Mouse (Mus musculus) kidney, embryonic 16.5 days (tissue): ENCODE measurements around the gene Dscam. TPM values are rescaled to one million over a fixed set of nuclear protein-coding genes. Genes with fewer than 3 reads are reported as not detected.

Experiments used
- ATAC-seq: fragments of 200-750 bp; cut with Nextera tagmentation; 2 replicates; pipeline ENCODE4 v1.8.0; 2017; ENCODE audit warnings: moderate TSS enrichment; ENCODE audit not compliant: low FRiP score, low TSS enrichment
- H3K27ac ChIP-seq: fragments of 300-500 bp; sonication (generic); 2 replicates; pipeline ENCODE4 v1.5.1; 2014; ENCODE audit warnings: low read length
- H3K27me3 ChIP-seq: fragments of 300-500 bp; sonication (generic); 2 replicates; pipeline ENCODE4 v1.6.1; 2014; ENCODE audit warnings: low read length, control low read depth, mixed read lengths; ENCODE audit not compliant: insufficient read depth
- H3K36me3 ChIP-seq: fragments of 300-500 bp; sonication (generic); 2 replicates; pipeline ENCODE4 v1.6.1; 2014; ENCODE audit warnings: low read length, control low read depth, mixed read lengths; ENCODE audit not compliant: insufficient read depth
- H3K4me1 ChIP-seq: fragments of 300-500 bp; sonication (generic); 2 replicates; pipeline ENCODE4 v1.6.1; 2014; ENCODE audit warnings: low read length, control low read depth, mixed read lengths; ENCODE audit not compliant: insufficient read depth
- H3K4me2 ChIP-seq: fragments of 300-500 bp; sonication (generic); replicated peaks from 2 replicates; pipeline ENCODE4 v1.6.1; 2014; ENCODE audit warnings: low read depth, low read length
- H3K4me3 ChIP-seq: fragments of 300-500 bp; sonication (generic); 2 replicates; pipeline ENCODE4 v1.5.1; 2014; ENCODE audit warnings: mild to moderate bottlenecking, low read length
- H3K9ac ChIP-seq: fragments of 300-500 bp; sonication (generic); replicated peaks from 2 replicates; pipeline ENCODE4 v1.6.1; 2014; ENCODE audit warnings: low read length
- H3K9me3 ChIP-seq: fragments of 300-500 bp; sonication (generic); 2 replicates; pipeline ENCODE4 v1.6.1; 2016; ENCODE audit warnings: low read length, control low read depth
- WGBS: fragments of 180-500 bp; shearing (Covaris S2); extraction: QIAGEN DNeasy Blood & Tissue Kit; methylation state at CpG from one replicate; pipeline ENCODE4 v1.1.7; 2014; 5-methylcytosine and 5-hydroxymethylcytosine counted together
- polyA plus RNA-seq: library from polyadenylated mRNA; unstranded; fragments of >200 nt; fragmentation: Nextera tagmentation; extraction: Ambion mirVana; gene quantifications from 2 replicates; pipeline ENCODE4 v1.2.1, GENCODE M21; 2015

Gene Dscam
- polyA plus RNA-seq, 1 experiment from 2014 or later: 0.04 TPM

DNA sequence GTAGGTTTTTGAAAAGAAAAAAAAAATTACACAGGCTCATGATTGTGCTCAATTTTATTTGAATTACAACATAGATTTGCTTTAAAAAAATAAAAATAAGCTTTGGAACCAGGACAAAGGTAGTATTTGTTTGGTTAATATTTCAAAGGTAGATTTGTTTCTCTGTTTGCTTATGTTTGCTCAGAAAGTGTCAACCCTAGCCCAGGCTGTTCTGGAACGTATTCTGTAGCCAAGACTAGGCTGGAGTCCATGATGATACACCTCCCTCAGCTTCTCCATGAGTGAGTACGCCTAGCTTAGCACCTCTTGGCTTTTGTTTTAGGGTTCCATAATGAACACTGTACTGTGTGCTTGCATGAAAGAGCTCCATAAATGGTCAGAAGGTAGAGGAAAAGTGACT, 183.2 kb downstream of the Dscam start:
- Histone ChIP-seq H3K27ac (no peak overlapping the region), H3K4me3 (no peak overlapping the region), H3K27me3 (no peaks in the 10 kb centered on the region), H3K4me1 (no peaks in the 10 kb centered on the region), H3K9ac (no peak overlapping the region), H3K4me2 (no peak overlapping the region), H3K36me3 (no peaks in the 10 kb centered on the region), H3K9me3 (no peaks in the 10 kb centered on the region)
- 86% methylated on average over 2 of the region's 2 CpGs for WGBS
- no peak for ATAC-seq

GRCm38 (mm10) chr16:96973300-96973699, 197.3 kb downstream of the Dscam start:
- ATAC-seq: no peak
- no peak overlapping the region for H3K27ac ChIP-seq
- no peaks in the 10 kb centered on the region for H3K4me1 ChIP-seq
- no peak overlapping the region for H3K4me3 ChIP-seq
- H3K4me2 ChIP-seq: no peak overlapping the region
- 82% methylated on average over 7 of the region's 7 CpGs for WGBS
- no peaks in the 10 kb centered on the region for H3K27me3 ChIP-seq
- H3K9me3 ChIP-seq: no peaks in the 10 kb centered on the region
- H3K36me3 ChIP-seq: no peaks in the 10 kb centered on the region
- no peak overlapping the region for H3K9ac ChIP-seq

DNA sequence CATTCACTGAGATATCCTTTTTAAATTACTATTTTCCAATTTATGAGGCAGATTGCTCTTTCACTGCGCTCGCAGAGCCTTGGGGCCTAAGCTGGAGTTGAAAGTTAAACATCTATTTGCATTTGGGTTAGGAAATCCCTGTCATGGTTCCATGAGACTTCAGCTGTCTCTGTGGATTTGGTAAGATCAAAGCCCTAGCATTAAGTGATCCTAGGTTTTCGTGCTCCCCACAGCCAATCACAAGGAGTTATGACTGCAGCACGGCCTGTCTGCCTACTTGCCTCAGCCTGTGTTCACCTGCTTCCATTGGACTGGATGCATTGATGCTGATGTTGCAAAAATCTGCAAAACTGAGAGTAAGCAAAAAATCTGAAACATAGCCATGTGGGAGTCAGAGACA, 198.8 kb downstream of the Dscam start:
- 83% methylated on average over 4 of the region's 4 CpGs for WGBS
- no peak for ATAC-seq
- Histone ChIP-seq H3K9me3 (no peaks in the 10 kb centered on the region), H3K4me1 (no peaks in the 10 kb centered on the region), H3K9ac (no peak overlapping the region), H3K4me2 (no peak overlapping the region), H3K27me3 (no peaks in the 10 kb centered on the region), H3K27ac (no peak overlapping the region), H3K4me3 (no peak overlapping the region), H3K36me3 (no peaks in the 10 kb centered on the region)

GRCm38 (mm10) chr16:96970412-96970811, 200.1 kb downstream of the Dscam start:
- no peaks in the 10 kb centered on the region for H3K27me3 ChIP-seq
- H3K4me3 ChIP-seq: no peak overlapping the region
- H3K36me3 ChIP-seq: no peaks in the 10 kb centered on the region
- 93% methylated on average over 2 of the region's 2 CpGs for WGBS
- H3K27ac ChIP-seq: no peak overlapping the region
- H3K4me1 ChIP-seq: no peaks in the 10 kb centered on the region
- H3K9ac ChIP-seq: no peak overlapping the region
- H3K9me3 ChIP-seq: no peaks in the 10 kb centered on the region
- H3K4me2 ChIP-seq: no peak overlapping the region
- no peak for ATAC-seq

DNA sequence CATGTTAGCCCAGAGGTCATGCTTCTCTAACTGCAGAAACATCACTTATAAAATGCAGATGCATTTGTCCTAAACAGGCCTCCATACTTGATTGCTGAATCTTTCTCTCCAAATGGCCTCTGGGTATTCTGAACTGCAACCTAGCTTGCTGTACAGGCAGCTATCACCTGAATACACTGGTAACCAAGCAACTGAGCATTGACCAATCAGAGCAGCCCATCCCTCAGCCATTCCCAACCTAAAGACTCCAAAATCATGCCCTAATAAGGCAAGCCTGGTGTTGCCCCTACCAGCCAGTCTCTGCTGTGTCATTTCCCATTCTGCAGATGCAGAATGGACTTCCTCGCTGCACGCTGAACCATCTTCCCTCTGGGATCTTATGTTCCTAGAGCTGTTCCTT, 200.9 kb downstream of the Dscam start:
- ATAC-seq: no peak
- H3K9me3 ChIP-seq: no peaks in the 10 kb centered on the region
- no peak overlapping the region for H3K4me3 ChIP-seq
- H3K36me3 ChIP-seq: no peaks in the 10 kb centered on the region
- H3K4me2 ChIP-seq: no peak overlapping the region
- no peak overlapping the region for H3K9ac ChIP-seq
- H3K4me1 ChIP-seq: no peaks in the 10 kb centered on the region
- no peak overlapping the region for H3K27ac ChIP-seq
- no peaks in the 10 kb centered on the region for H3K27me3 ChIP-seq
- 87% methylated on average over 2 of the region's 2 CpGs for WGBS

GRCm38 (mm10) chr16:96968885-96969480, 201.6 kb downstream of the Dscam start:
- WGBS: 39% methylated on average over 2 of the region's 2 CpGs
- Histone ChIP-seq H3K4me3 (no peak overlapping the region), H3K9ac (no peak overlapping the region), H3K36me3 (no peaks in the 10 kb centered on the region), H3K4me1 (no peaks in the 10 kb centered on the region), H3K9me3 (no peaks in the 10 kb centered on the region), H3K4me2 (no peak overlapping the region), H3K27ac (no peak overlapping the region), H3K27me3 (no peaks in the 10 kb centered on the region)
- no peak for ATAC-seq

GRCm38 (mm10) chr16:96959695-96960094, 210.9 kb downstream of the Dscam start:
- H3K4me2 ChIP-seq: no peak overlapping the region
- H3K27ac ChIP-seq: no peak overlapping the region
- no peak overlapping the region for H3K9ac ChIP-seq
- no peaks in the 10 kb centered on the region for H3K27me3 ChIP-seq
- WGBS: 82% methylated on average over 3 of the region's 3 CpGs
- H3K36me3 ChIP-seq: no peaks in the 10 kb centered on the region
- H3K4me3 ChIP-seq: no peak overlapping the region
- ATAC-seq: no peak
- no peaks in the 10 kb centered on the region for H3K4me1 ChIP-seq
- H3K9me3 ChIP-seq: no peaks in the 10 kb centered on the region

DNA sequence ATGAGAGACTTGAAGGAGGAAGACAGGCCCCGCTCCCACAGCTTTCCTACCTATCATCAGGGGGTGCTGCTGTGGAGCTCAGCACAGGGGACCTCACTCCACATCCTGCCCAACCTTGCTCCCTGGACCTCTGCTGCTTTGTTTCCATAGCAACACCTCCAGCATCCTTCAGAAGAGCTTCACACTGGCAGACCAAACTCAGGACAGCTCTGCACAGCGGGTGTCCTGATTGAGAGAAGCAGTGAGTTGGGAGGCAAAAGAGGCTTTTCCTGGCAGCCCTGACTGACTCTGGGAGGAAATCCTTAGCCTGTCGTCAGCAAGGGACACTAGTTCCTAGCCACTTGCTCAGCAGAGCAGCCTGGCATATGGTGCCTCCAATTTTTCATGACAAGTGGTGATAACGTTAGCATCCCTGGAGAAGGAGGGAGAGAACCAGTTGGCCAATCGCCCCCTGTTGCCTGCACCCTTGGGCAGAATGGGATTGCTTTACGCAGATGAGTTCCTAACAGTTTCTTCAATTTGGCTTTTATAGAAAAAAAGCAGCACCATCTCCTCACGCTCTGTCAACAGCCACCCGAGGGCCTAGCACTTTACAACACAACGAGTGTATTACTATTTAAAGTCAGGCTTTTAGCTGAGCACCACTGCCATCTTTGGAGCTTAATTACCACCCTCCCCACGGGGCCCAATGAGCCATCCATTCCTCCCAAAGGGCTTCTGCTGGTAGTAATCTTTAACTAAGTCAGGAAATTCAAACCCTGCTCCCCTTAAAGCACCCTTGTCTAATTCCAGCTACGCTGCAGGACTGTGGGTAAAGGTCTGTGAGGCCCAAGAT, 224.9 kb downstream of the Dscam start:
- Histone ChIP-seq H3K9ac (no peak overlapping the region), H3K9me3 (no peaks in the 10 kb centered on the region), H3K36me3 (no peaks in the 10 kb centered on the region), H3K27me3 (no peaks in the 10 kb centered on the region), H3K4me2 (no peak overlapping the region), H3K4me1 (no peaks in the 10 kb centered on the region), H3K4me3 (no peak overlapping the region), H3K27ac (no peak overlapping the region)
- 39% methylated on average over 11 of the region's 11 CpGs for WGBS
- no peak for ATAC-seq

DNA sequence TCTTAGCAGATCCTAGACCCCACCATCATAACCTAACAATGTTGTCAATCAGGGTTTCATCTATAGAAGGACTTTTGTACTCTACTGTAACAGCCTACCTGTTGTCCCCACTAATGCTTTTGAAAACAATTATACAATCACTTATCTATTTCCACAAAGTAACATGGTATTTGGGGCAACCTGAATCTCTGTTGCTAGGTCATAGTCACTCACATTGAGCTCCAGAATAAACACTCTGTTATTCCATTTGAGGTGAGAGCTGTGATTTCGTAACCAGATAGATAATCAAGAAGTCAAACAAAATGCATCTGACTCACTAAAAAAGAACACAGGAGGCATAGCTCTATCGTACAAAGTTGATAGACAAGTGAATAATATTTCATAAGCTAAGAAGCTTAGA, 226.9 kb downstream of the Dscam start:
- H3K4me1 ChIP-seq: no peaks in the 10 kb centered on the region
- no peaks in the 10 kb centered on the region for H3K9me3 ChIP-seq
- no peak overlapping the region for H3K4me2 ChIP-seq
- no peaks in the 10 kb centered on the region for H3K36me3 ChIP-seq
- no peak for ATAC-seq
- H3K27ac ChIP-seq: no peak overlapping the region
- WGBS: 91% methylated on average over 2 of the region's 2 CpGs
- H3K27me3 ChIP-seq: no peaks in the 10 kb centered on the region
- H3K4me3 ChIP-seq: no peak overlapping the region
- no peak overlapping the region for H3K9ac ChIP-seq

- 90% methylated on average over 2 of the region's 2 CpGs for WGBS
- H3K27ac ChIP-seq: no peak overlapping the region
Observed at GRCm38 (mm10) chr16:96934795-96935194, 235.8 kb downstream of the Dscam start.

More at GRCm38 (mm10) chr16:96934795-96935194, 235.8 kb downstream of the Dscam start:
- H3K4me2 ChIP-seq: no peak overlapping the region
- H3K27me3 ChIP-seq: no peaks in the 10 kb centered on the region
- no peaks in the 10 kb centered on the region for H3K4me1 ChIP-seq
- ATAC-seq: no peak
- H3K9me3 ChIP-seq: no peaks in the 10 kb centered on the region
- no peaks in the 10 kb centered on the region for H3K36me3 ChIP-seq
- no peak overlapping the region for H3K4me3 ChIP-seq
- H3K9ac ChIP-seq: no peak overlapping the region
